Mouse (Mus musculus): Measurements from ENCODE around the gene Nfib.

Gene Nfib

GRCm38 (mm10) chr4:82333413-82333812 lies 372.1 kb downstream of the Nfib start:
- DNase-seq, result no peak

- DNase-seq, result no peak
Observed at GRCm38 (mm10) chr4:82330095-82330494, 375.5 kb downstream of the Nfib start.

GRCm38 (mm10) chr4:82326140-82326529 lies 379.4 kb downstream of the Nfib start:
- DNase-seq, result no peak

- no peak for DNase-seq
Observed at GRCm38 (mm10) chr4:82325409-82326139, 380.0 kb downstream of the Nfib start.

- DNase-seq, result peak in 1 of 2 experiments; percentile 43
Observed at GRCm38 (mm10) chr4:82324977-82325376, 380.6 kb downstream of the Nfib start.

- no peak for DNase-seq
Observed at GRCm38 (mm10) chr4:82321008-82321407, 384.5 kb downstream of the Nfib start.

- DNase-seq, result no peak
Observed at GRCm38 (mm10) chr4:82319388-82319787, 386.2 kb downstream of the Nfib start.

GRCm38 (mm10) chr4:82316168-82316567 lies 389.4 kb downstream of the Nfib start:
- DNase-seq, result peak; percentile 57 to 74

GRCm38 (mm10) chr4:82315710-82316109 lies 389.8 kb downstream of the Nfib start:
- no peak for DNase-seq

- DNase-seq, result no peak
Observed at GRCm38 (mm10) chr4:82310924-82311734, 394.4 kb downstream of the Nfib start.

GRCm38 (mm10) chr4:82306045-82306444 lies 399.5 kb downstream of the Nfib start:
- DNase-seq, result no peak

- DNase-seq, result no peak
Observed at GRCm38 (mm10) chr4:82304148-82304871, 401.2 kb downstream of the Nfib start.

- no peak for DNase-seq
Observed at GRCm38 (mm10) chr4:82303362-82303900, 402.1 kb downstream of the Nfib start.

GRCm38 (mm10) chr4:82302901-82303300 lies 402.6 kb downstream of the Nfib start:
- DNase-seq, result no peak

- DNase-seq, result no peak
Observed at GRCm38 (mm10) chr4:82298606-82299005, 406.9 kb downstream of the Nfib start.

- DNase-seq, result no peak
Observed at GRCm38 (mm10) chr4:82297562-82297961, 408.0 kb downstream of the Nfib start.

GRCm38 (mm10) chr4:82294066-82294465 lies 411.5 kb downstream of the Nfib start:
- DNase-seq, result no peak

GRCm38 (mm10) chr4:82291174-82291847 lies 414.2 kb downstream of the Nfib start:
- DNase-seq, result no peak

GRCm38 (mm10) chr4:82290623-82291022 lies 414.9 kb downstream of the Nfib start:
- no peak for DNase-seq

- no peak for DNase-seq
Observed at GRCm38 (mm10) chr4:82289596-82289995, 416.0 kb downstream of the Nfib start.

GRCm38 (mm10) chr4:82288138-82288537 lies 417.4 kb downstream of the Nfib start:
- no peak for DNase-seq

GRCm38 (mm10) chr4:82287454-82287853 lies 418.1 kb downstream of the Nfib start:
- DNase-seq, result no peak

GRCm38 (mm10) chr4:82286931-82287330 lies 418.6 kb downstream of the Nfib start:
- no peak for DNase-seq
